Mouse (Mus musculus) thymus, postnatal 36 days (tissue): ENCODE measurements around the gene Shtn1.

Experiments used
- DNase-seq, 2 experiments: peaks; one replicate each; pipeline ENCODE4 v3.0.0; 2022; ENCODE audit warnings: mixed read lengths in 2 of 2

The Shtn1 gene

DNA sequence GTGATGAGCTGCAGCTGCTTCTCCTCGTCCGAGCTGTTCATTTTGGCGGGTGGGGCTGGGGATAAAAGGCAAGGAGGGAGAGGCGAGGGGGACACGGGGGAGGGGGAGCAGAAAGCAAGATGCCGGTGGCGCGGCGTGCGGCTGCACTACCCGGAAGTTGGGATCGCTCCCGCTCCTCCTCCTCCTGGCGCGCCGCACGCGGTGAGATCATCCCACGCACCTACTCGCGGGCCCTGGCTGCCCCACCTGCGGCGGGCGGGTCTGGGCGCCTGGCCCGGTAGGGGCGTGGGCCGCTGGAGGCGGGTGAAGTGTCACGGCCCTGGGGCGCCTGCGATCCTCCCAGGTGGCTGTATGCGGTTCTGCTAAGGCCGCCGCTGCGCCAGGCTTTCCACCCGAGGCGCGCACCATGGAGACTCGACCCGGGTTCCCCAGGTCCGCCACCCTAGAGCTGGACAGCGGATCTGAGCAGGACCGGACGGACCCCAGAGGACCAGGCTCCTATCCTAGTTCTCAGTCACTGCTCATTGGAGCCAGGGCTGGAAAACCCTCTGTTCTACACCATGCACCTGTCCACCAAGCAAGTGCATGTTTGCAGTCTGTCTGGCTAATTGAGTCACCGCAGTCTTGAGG, at the start of gene Shtn1:
Gene Shtn1, minus strand, starts transcription at position 629 of the 630 bp plus-strand sequence.
- DNase-seq, result peak in 1 of 2 experiments; percentile 7

GRCm38 (mm10) chr19:59114152-59114551, 38.3 kb upstream of the Shtn1 start:
- DNase-seq, result no peak

- DNase-seq, result no peak
Observed at GRCm38 (mm10) chr19:59109937-59110336, 34.0 kb upstream of the Shtn1 start.

DNA sequence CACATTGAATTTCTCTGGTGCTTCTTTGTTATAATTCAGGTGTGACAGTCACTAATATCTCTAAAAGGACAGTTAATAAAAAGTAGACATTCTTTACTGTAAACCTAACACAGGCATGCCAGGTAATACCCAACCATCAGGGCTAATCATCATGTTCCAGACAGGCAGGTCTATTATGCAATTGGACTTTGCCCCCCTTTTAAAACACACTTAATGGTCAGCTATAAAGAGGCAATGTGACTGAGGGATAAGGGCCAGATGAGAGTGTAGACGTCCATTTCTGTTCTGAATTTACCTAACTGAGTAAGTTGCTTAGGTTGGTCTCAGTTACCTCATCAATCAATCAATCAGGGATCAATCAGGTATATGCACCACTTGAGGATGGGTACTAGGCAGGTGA, 22.4 kb upstream of the Shtn1 start:
- no peak for DNase-seq

GRCm38 (mm10) chr19:59092295-59092694, 16.4 kb upstream of the Shtn1 start:
- DNase-seq, result no peak

- DNase-seq, result no peak
Observed at GRCm38 (mm10) chr19:59090337-59090736, 14.4 kb upstream of the Shtn1 start.

DNA sequence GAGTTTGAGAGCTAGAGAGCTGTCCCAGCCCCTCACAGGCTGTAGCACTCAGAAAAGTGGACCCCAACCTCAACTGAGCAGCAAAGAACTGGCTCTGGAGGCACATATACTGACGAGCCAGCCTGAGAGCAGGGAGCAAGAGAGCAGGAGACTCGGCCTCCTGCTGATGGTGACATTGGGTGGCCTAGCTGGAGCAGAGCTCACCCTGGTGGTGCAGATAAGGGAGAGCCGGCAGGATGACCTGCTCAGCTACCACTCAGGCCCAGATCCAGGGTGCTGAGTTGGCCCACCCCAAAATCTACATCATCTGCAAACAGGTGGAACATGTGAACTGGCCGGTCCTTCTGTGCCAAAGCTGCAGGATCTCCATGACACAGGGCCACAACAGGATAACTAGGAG, 8.4 kb upstream of the Shtn1 start:
- no peak for DNase-seq

- DNase-seq, result no peak
Observed at GRCm38 (mm10) chr19:59076131-59076530, 231 bp upstream of the Shtn1 start.

DNA sequence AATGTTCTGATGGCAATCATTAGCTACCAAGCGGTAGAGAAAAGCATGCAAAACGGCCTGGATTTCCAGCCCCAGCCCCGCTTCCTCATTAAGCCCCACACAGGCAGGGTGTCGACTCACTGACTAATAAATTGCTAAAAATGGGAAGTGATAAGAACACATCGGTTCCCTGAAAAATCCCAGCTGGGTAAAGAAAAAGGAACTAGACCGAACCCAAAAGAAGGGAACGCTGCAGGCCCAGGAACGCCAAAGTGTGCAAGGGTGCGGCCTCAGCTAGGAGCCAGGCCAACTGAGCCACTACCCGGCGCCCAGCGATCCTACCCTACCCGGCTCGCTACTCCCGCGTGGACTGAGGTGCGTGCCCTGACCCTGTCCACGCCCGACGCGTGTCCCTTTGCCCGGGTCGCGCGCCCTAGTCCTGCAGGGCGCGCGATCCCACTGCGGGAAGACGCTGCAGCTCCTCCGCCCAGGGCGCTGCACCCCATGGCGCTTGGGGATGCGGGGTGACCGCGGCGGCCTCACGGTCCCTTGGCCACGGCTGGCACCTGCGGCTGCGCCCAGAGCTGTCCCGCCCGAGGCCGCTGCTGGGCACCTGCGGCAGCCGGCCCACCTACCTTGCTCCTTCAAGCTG, 944 bp downstream of the Shtn1 start:
- DNase-seq, result no peak

DNA sequence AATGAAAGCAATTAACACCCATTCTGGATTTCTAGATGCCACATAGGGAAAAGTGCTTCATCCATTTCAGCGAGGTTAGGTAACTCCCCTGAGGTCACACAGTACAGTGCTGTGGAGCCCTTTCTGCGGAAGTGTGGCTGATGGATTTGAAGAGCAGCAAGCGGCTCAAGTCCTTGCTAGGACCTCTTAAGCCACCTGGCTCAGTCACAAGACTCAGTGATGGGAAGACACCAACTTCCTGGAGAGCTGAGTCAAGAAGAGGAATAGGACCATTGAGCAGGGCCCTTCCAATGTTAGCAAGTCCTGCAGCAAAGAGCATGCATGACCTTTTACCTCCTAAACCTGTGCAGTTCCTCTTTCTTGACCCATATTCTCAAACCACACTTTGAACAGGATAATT, 1.5 kb downstream of the Shtn1 start:
- no peak for DNase-seq

DNA sequence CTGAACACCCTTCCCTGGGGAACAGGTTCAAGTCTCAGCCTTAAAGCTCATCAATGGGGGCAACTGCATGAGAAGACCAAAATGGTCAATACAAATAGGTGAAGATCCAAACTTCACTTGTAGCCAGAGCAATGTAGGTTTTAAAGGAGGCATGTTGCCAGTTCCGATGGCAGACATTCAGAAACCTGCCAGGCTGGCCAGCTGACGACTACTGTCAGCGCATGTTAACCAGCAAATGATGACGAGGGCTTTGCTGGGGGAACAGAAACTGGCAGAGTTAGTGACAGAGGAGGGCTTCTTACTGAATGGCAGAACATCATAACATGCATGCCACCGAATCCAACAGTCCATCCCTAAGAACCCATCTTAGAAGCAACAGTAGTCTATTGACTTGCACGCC, 2.9 kb downstream of the Shtn1 start:
- no peak for DNase-seq

GRCm38 (mm10) chr19:59071979-59072378, 3.9 kb downstream of the Shtn1 start:
- no peak for DNase-seq

DNA sequence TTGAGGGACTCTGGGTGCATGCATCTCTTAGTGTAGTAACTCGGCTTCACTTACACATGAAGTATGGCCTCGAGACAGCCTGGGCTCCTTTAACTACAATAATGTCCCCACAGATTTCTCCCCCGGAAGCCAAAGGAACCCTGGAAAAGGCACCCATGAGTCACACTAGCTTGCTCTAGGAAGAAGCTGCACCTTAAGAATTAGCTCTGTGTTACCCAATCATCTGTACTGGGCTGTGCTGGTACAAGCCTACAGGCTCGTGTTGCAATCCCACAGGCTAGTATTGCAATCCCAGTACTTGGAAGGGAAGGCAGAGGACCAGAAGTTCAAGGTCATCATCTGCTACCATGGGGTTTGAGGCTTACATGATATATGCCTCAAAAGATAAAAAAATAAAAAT, 4.5 kb downstream of the Shtn1 start:
- no peak for DNase-seq

GRCm38 (mm10) chr19:59067652-59068051, 8.2 kb downstream of the Shtn1 start:
- no peak for DNase-seq

DNA sequence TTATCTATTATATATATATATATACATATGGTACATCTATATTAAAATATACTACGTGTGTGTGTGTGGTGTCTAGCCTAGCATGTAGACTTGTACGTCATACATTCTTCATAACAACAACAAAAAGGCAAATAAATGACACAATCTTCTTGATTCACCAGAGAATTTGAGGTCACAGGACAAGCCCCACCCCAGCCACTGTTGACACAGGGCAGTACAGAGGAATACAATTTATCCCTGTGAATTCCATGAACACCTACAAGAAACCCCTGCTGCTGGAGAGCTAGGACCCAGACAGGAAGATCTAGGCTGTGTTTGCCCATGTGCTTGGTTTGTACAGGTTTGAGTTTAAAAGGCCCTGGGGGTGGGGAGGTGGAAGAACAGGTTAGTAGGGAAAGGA, 9.2 kb downstream of the Shtn1 start:
- DNase-seq, result no peak

GRCm38 (mm10) chr19:59066115-59066514, 9.8 kb downstream of the Shtn1 start:
- DNase-seq, result no peak

GRCm38 (mm10) chr19:59064616-59065015, 11.3 kb downstream of the Shtn1 start:
- no peak for DNase-seq

- no peak for DNase-seq
Observed at GRCm38 (mm10) chr19:59063568-59063967, 12.3 kb downstream of the Shtn1 start.

DNA sequence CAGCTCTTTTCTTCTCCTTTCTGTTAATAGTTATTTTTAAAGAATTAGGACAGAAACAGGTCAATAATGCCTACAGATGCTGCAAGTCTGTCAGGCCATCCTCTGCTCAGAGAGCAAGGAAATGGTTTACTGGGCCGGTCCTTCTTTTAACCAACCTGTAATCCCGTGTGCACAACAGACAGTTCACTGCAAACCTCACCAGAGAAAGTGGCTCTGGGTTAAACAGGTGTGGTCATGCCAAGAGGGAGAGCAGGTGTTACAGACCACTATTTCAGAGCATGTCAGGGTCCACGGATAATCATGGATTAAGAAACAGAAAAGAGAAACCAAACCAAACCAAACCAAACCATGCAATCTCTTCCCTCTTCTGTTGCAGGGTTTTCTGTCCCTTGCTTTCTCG, 17.8 kb downstream of the Shtn1 start:
- no peak for DNase-seq

GRCm38 (mm10) chr19:59057366-59057765, 18.5 kb downstream of the Shtn1 start:
- DNase-seq, result no peak

DNA sequence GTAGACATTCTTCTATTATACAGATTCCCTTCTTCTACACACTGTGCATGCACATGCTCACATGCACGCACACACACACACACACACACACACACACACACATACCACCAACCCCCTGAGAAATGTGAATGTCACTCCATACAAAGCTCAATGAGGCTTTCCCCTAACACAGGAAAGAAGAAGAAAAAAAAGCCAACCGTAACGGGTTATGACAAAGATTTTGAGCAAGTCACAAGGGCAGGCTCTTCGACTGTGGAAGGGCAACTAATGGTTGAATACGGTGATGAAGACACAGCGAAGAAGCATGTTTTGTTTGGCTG, 21.3 kb downstream of the Shtn1 start:
- DNase-seq, result no peak

DNA sequence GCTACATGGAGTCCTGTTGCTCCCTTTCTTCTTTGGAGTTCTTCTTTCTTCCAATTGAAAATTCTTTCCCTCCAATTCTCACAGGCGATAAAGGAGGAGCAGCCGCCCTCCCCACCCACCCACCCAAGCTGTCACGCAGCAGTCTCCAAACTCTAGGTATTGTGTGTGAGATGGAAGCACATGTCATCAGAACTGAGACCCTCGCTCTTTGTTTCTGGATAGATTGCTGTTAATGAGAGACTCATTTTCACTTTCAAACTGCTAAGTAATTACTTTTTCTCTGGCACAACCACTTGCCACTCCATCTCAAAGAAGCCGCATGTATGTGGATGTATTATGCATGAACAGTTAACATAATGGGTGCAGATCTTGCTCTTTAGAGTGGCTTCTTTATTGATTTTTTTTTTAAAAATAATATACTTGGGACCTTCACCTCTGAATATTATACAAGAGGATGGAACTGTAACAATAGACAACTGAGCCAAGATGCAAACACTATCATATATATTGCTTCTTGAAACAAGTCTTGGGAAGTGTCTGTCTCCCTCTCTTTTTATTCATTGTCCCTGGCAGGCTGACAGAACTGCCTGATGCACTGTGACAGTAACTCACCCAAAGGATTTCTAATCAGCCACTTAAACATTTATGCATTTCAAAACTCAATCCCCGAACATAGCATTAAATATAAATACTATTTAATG, 21.8 kb downstream of the Shtn1 start:
- no peak for DNase-seq

GRCm38 (mm10) chr19:59052783-59053490, 23.0 kb downstream of the Shtn1 start:
- no peak for DNase-seq

DNA sequence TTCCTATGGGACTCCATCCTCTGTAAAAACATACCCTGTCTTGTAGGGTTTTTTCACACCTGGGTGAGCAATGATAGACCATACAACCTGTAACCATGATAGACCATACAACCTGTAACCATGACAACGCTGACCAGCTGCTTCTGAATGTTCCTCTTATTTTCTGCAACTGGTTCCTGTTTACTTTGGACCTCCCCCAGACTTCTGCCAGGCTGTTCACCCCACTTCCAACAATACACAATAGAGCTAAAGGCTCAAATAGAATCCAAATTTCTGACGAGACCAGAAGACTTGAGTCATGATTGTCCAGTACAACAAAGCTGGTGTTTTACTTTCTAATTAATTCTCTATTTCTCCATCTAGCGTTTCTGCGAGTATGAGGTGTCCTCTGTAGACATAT, 23.8 kb downstream of the Shtn1 start:
- no peak for DNase-seq
